Mouse (Mus musculus) gastrocnemius, adult 2 months (tissue): ENCODE measurements around the gene Cnn3. TPM values are rescaled to one million over a fixed set of nuclear protein-coding genes. Genes with fewer than 3 reads are reported as not detected.

Experiments used
- DNase-seq: peaks from one replicate; pipeline ENCODE4 v3.0.0; 2022
- H3K27ac ChIP-seq: fragments of 200-600 bp; 2 replicates; pipeline ENCODE4 v1.8.1; 2022; ENCODE audit warnings: mild to moderate bottlenecking
- H3K4me3 ChIP-seq: fragments of 200-600 bp; 2 replicates; pipeline ENCODE4 v1.8.1; 2022; ENCODE audit warnings: mild to moderate bottlenecking, moderate library complexity
- CTCF ChIP-seq: fragments of 200-600 bp; IDR thresholded peaks from 2 replicates; pipeline ENCODE4 v1.8.1; 2022; ENCODE audit warnings: antibody characterized with exemption, mild to moderate bottlenecking, moderate library complexity
- intact Hi-C: fragments of 180-260 bp; cut with DNase I; formaldehyde crosslinking; loops from one replicate; pipeline ENCODE4 v1.15.1; 2025
- total RNA-seq, 2 experiments: library from RNA; stranded (reverse); gene quantifications; 2 replicates each; pipeline ENCODE4 v1.2.3; 2021

Cnn3 gene
- total RNA-seq, 2 experiments from 2014 or later: 16.5 to 28.2 TPM

DNA sequence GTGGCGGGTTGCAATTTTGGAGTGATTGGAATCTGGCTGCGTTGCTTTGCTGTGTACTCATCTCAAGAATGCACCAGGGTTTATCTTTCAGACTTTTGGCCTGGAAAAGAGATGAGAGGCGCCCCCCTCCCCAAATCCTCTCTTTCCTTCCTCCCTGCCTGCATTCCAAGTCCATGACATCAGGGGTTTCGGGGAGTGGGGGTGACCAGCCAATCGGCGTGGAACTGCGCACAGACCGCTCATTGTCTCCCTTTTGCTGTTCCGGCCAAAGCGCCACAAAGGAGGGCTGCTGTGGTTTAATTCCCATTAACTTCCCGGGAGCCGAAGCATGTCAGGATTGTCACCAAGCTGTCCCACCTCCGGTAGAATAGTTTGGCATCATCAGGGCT is 1.2 kb downstream of the Cnn3 start:
- DNase-seq: peak; percentile 73
- peak overlapping the region; percentile 91 for H3K4me3 ChIP-seq
- no peak for TF ChIP-seq CTCF
- intact Hi-C loops: loop anchor here (5.0 kb wide), 3 partner anchors 65 to 120 kb away; no protein-coding TSS in a partner anchor
- H3K27ac ChIP-seq: peak overlapping the region; percentile 97

DNA sequence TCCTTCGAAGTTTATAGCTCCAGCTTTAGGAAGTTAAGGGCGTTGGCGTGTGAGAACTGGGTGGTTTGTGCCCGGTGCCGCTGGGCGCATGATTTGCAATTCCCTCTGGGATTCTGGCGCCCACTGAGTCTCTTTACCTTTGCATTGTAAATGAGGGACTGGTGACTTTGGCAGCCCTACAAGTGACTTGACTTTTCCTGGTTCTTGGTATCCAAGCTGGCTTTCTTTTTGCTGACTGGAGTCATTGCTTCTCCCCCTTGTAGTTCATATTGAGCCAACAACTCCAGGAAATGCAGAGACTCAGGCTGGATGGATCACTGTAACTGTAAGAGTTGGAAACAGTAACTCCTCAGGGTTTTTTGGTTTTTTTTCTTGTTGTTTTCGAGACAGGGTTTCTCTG is 1.9 kb downstream of the Cnn3 start:
- Histone ChIP-seq H3K4me3 (peak overlapping the region; percentile 91), H3K27ac (peak overlapping the region; percentile 97)
- TF ChIP-seq CTCF: no peak
- no peak for DNase-seq
- intact Hi-C loops: loop anchor here (5.0 kb wide), 3 partner anchors 66 to 121 kb away; no protein-coding TSS in a partner anchor

DNA sequence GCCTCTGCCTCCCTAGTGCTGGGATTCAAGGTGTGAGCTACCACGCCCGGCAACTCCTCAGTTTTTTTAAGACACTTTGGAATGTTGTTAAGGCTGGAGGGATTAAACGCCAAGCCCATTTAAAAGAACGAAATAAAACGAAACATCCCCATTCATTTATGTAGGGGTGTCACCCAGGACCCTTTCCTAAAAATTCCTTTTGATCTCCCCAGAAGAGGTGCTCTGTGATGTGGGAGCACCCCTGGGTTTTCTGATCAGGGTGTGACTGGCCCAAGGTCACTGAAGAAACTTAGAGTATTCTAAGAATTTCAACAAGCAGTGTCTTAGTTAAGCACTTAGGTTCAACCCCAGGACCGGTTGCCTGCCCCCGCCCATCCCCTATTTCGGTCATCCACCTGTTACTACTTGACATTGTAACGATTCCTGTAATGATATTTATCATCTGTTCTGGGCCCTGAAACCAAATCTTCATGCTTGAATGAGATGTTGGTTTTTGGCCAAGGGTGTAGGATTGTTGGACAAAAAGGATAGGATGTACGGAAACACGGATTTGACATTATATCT is 2.5 kb downstream of the Cnn3 start:
- TF ChIP-seq CTCF: no peak
- peak overlapping the region; percentile 91 for H3K4me3 ChIP-seq
- intact Hi-C loops: loop anchor here (5.0 kb wide), 3 partner anchors 66 to 121 kb away; no protein-coding TSS in a partner anchor
- peak overlapping the region; percentile 97 for H3K27ac ChIP-seq
- DNase-seq: no peak

- peak overlapping the region; percentile 91 for H3K4me3 ChIP-seq
- H3K27ac ChIP-seq: peak overlapping the region; percentile 97
- TF ChIP-seq CTCF: no peak
- intact Hi-C loops: loop anchor here (5.0 kb wide), 3 partner anchors 67 to 122 kb away; no protein-coding TSS in a partner anchor
- DNase-seq: no peak
Measured at GRCm38 (mm10) chr3:121429469-121429868, 3.2 kb downstream of the Cnn3 start.

GRCm38 (mm10) chr3:121430289-121430936 is 4.1 kb downstream of the Cnn3 start:
- intact Hi-C loops: no loop called here
- DNase-seq: no peak
- TF ChIP-seq CTCF: no peak
- peak overlapping the region; percentile 57 for H3K27ac ChIP-seq
- H3K4me3 ChIP-seq: peak overlapping the region; percentile 91

DNA sequence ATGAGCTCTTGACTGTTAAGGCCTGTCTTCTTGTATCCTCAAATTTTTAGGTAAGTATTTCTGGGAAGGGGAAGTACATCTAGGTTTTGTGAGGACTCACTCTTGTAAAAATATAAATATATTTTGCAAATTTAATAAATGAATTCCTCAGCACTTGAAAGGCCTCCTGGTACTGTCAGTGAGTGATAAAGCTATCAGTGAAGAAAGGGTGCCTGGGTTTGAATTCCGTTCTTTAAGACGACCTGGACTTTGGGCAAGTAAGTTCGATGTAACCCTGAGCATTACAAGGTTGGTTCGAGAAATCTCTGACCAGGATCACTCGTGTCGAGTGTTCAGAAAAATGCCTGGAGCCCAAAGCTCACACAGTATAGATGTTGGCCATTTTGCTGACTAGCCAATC is 7.1 kb downstream of the Cnn3 start:
- Histone ChIP-seq H3K27ac (peak overlapping the region; percentile 76), H3K4me3 (no peak overlapping the region; the same call in 1 of the 2 replicates)
- no peak for DNase-seq
- intact Hi-C loops: no loop called here
- TF ChIP-seq CTCF: no peak

DNA sequence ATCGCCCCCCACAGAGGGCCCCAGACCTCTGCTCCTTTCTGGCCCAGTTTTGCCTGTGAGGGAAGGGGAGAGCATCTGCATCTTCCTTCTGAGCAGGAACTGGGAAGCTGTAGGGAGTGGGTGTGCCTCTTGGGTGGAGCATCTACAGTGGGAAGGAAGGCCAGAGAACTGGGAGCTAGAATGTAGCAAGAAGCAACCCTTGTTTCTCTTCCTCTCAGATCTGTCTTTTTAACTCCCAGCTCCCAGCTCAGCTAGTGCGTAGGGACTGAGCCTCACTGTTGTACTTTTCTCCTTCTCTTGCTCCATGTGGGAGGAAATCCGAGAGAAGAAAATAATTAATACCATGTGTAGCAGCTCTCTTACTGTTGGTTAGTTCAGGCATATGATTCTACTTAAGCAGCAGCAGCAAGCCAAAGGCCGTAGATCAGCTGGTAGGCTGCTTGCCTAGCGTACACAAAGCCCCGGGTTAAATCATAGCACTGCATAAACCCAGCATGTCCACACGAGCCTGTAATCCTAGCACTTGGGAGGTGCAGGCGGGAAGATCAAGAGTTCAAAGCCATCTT is 7.8 kb downstream of the Cnn3 start:
- Histone ChIP-seq H3K27ac (peak overlapping the region; percentile 76), H3K4me3 (peak overlapping the region; percentile 29)
- intact Hi-C loops: no loop called here
- TF ChIP-seq CTCF: no peak
- DNase-seq: peak; percentile 45

DNA sequence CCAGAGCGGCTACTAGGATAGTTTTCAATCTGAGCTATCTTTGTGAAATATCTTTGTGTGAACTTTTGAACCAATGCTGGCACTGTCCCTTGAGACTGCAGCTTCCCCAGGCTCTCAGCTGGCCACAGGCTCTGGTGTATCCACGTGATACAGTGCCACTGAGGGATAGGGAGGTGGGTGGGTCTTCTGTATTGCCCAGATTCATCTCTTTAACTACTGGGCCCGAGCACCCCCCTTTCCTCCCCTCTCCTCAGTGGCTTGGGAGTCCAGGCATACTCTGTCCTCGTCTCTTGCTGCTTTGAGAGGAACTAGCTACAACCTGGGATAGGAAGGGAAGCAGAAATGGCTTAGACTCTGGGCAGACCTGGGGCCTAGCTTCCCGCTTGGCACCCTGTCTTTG is 9.0 kb downstream of the Cnn3 start:
- DNase-seq: no peak
- peak overlapping the region; percentile 76 for H3K27ac ChIP-seq
- intact Hi-C loops: no loop called here
- no peak for TF ChIP-seq CTCF
- peak overlapping the region; percentile 6; the same call in 1 of the 2 replicates for H3K4me3 ChIP-seq

GRCm38 (mm10) chr3:121437070-121437469 is 10.8 kb downstream of the Cnn3 start:
- no peak for DNase-seq
- peak overlapping the region; percentile 75 for H3K27ac ChIP-seq
- no peak overlapping the region; the same call in 1 of the 2 replicates for H3K4me3 ChIP-seq
- no peak for TF ChIP-seq CTCF
- intact Hi-C loops: no loop called here

DNA sequence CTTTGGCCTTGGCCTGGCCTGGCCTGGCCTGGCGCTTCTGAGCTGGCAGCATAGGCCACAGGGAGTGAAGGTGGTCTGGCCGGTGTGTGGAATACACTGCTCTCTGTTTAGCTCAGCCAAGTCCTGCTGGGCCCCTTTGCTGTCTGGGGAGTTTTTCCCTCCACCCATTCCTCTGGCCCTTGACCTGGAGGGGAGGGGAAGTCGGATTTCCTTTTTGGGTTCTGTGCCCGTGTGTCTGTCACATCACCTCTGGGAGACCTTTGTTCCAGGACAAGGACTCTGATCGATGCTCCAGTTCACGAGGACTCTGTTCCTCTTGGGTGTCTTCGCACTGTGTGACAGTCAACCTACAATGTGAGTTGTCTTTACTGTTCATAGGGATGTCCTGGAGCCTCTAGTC is 11.7 kb downstream of the Cnn3 start:
- TF ChIP-seq CTCF: no peak
- intact Hi-C loops: no loop called here
- no peak overlapping the region; the same call in 1 of the 2 replicates for H3K4me3 ChIP-seq
- no peak for DNase-seq
- H3K27ac ChIP-seq: peak overlapping the region; percentile 75

GRCm38 (mm10) chr3:121439623-121440161 is 13.4 kb downstream of the Cnn3 start:
- peak overlapping the region; percentile 75 for H3K27ac ChIP-seq
- intact Hi-C loops: no loop called here
- TF ChIP-seq CTCF: no peak
- DNase-seq: no peak
- peak overlapping the region; percentile 21; the same call in 1 of the 2 replicates for H3K4me3 ChIP-seq

- no peak for DNase-seq
- H3K4me3 ChIP-seq: no peak overlapping the region
- 0 out of 2 replicates have a peak overlapping the region, but pooled peaks have one; percentile 51 for H3K27ac ChIP-seq
- no peak for TF ChIP-seq CTCF
- intact Hi-C loops: no loop called here
Measured at GRCm38 (mm10) chr3:121441504-121441903, 15.2 kb downstream of the Cnn3 start.

- H3K4me3 ChIP-seq: no peak overlapping the region; the same call in 1 of the 2 replicates
- intact Hi-C loops: no loop called here
- peak overlapping the region; percentile 51 for H3K27ac ChIP-seq
- DNase-seq: no peak
- no peak for TF ChIP-seq CTCF
Measured at GRCm38 (mm10) chr3:121442288-121442687, 16.0 kb downstream of the Cnn3 start.
